Mouse (Mus musculus) neutrophil, adult 59 days (primary cell): ENCODE data around the gene Klra7. TPM values are rescaled to one million over a fixed set of nuclear protein-coding genes. Genes with fewer than 3 reads are reported as not detected.

Source experiments
- total RNA-seq, 2 experiments: library from RNA; stranded (reverse); gene quantifications; 1 replicate in 1 of 2; 2 replicates in 1 of 2; pipeline ENCODE4 v1.2.4; 2023

Gene Klra7
- not detected for total RNA-seq

GRCm38 (mm10) chr6:130233222-130233621 lies at the start of gene Klra7:
Gene Klra7 (minus strand): TSS chr6:130233322.

GRCm38 (mm10) chr6:130281828-130282227 lies 48.7 kb upstream of the Klra7 start, which contains the start of gene Klra10:
Gene Klra10 (minus strand): TSS chr6:130281928.

GRCm38 (mm10) chr6:130193012-130193411 lies 40.1 kb downstream of the Klra7 start, which contains the start of gene Klra9:
Gene Klra9 (minus strand): TSS chr6:130193112.

Other genes starting within 250 kb of the Klra7 start
- not detected for gene Klra6, start 206.4 kb downstream of the Klra7 start, total RNA-seq
- gene Klra4, start 166.1 kb downstream of the Klra7 start, total RNA-seq = not detected
- gene Klra8, start 103.4 kb downstream of the Klra7 start, total RNA-seq = 1 to 10 TPM in 1 of 2 experiments, under 1 TPM in 1; 0.93 to 1.4 TPM
- under 1 TPM; 0.56 to 0.64 TPM for gene Klra9, start 40.2 kb downstream of the Klra7 start, total RNA-seq
- gene Klra10, start 48.6 kb upstream of the Klra7 start, total RNA-seq = 1 to 10 TPM; 1.4 to 1.6 TPM
- gene Klra3, start 104.3 kb upstream of the Klra7 start, total RNA-seq = 1 to 10 TPM in 1 of 2 experiments, under 1 TPM in 1; 0.64 to 1.2 TPM
- not detected for gene Klra1, start 153.6 kb upstream of the Klra7 start, total RNA-seq